Mouse (Mus musculus) intestine, embryonic 16.5 days (tissue): ENCODE measurements around the gene Mettl6. TPM values are rescaled to one million over a fixed set of nuclear protein-coding genes. Genes with fewer than 3 reads are reported as not detected.

Experiments
- ATAC-seq: fragments of 200-750 bp; cut with Nextera tagmentation; 2 replicates; pipeline ENCODE4 v1.8.0; 2017; ENCODE audit warnings: moderate TSS enrichment, moderate library complexity
- H3K27ac ChIP-seq: fragments of 300-500 bp; sonication (generic); 2 replicates; pipeline ENCODE4 v1.5.1; 2014; ENCODE audit warnings: mild to moderate bottlenecking, low read length
- H3K27me3 ChIP-seq: fragments of 300-500 bp; sonication (generic); replicated peaks from 2 replicates; pipeline ENCODE4 v1.6.1; 2014; ENCODE audit warnings: low read length, control low read depth, mixed read lengths; ENCODE audit not compliant: control insufficient read depth, insufficient read depth
- H3K36me3 ChIP-seq: fragments of 300-500 bp; sonication (generic); 2 replicates; pipeline ENCODE4 v1.6.1; 2014; ENCODE audit warnings: low read length, control low read depth; ENCODE audit not compliant: control insufficient read depth, insufficient read depth
- H3K4me1 ChIP-seq: fragments of 300-500 bp; sonication (generic); 2 replicates; pipeline ENCODE4 v1.6.1; 2014; ENCODE audit warnings: low read length, control low read depth, mixed read lengths; ENCODE audit not compliant: control insufficient read depth, insufficient read depth
- H3K4me2 ChIP-seq: fragments of 300-500 bp; sonication (generic); 2 replicates; pipeline ENCODE4 v1.6.1; 2014; ENCODE audit warnings: low read depth, low read length, control low read depth
- H3K4me3 ChIP-seq: fragments of 300-500 bp; sonication (generic); 2 replicates; pipeline ENCODE4 v1.5.1; 2014; ENCODE audit warnings: mild to moderate bottlenecking, low read length
- H3K9ac ChIP-seq: fragments of 300-500 bp; sonication (generic); 2 replicates; pipeline ENCODE4 v1.6.1; 2014; ENCODE audit warnings: low read depth, low read length
- H3K9me3 ChIP-seq: fragments of 300-500 bp; sonication (generic); 2 replicates; pipeline ENCODE4 v1.6.1; 2016; ENCODE audit warnings: low read length, control low read depth; ENCODE audit not compliant: control insufficient read depth
- WGBS: fragments of 180-500 bp; shearing (Covaris S2); extraction: QIAGEN DNeasy Blood & Tissue Kit; methylation state at CpG from one replicate; pipeline ENCODE4 v1.1.7; 2014; 5-methylcytosine and 5-hydroxymethylcytosine counted together
- polyA plus RNA-seq: library from polyadenylated mRNA; unstranded; fragments of >200 nt; fragmentation: Nextera tagmentation; extraction: Ambion mirVana; gene quantifications from 2 replicates; pipeline ENCODE4 v1.2.1, GENCODE M21; 2015

Gene Mettl6
- polyA plus RNA-seq, 1 experiment from 2014 or later = 44.6 TPM

- 7% methylated on average over 49 of the region's 49 CpGs for WGBS
- H3K4me3 ChIP-seq = peak within 1 kb of the TSS; percentile 87
Observed at GRCm38 (mm10) chr14:31435930-31436693, 58.7 kb downstream of the Mettl6 start, which contains the start of gene Sh3bp5. Sh3bp5 (minus strand) TSS chr14:31436078.

GRCm38 (mm10) chr14:31435018-31435915 is 59.6 kb downstream of the Mettl6 start:
- Histone ChIP-seq H3K4me1 (peaks cover 23% of the 10 kb centered on the region; the same call in 1 of the 2 replicates), H3K27ac (peak overlapping the region; percentile 59), H3K9me3 (no peaks in the 10 kb centered on the region), H3K27me3 (no peaks in the 10 kb centered on the region), H3K4me2 (peak overlapping the region; percentile 98), H3K36me3 (no peaks in the 10 kb centered on the region), H3K9ac (peak overlapping the region; percentile 88), H3K4me3 (peak overlapping the region; percentile 87)
- WGBS = 1% methylated on average over 53 of the region's 53 CpGs
- ATAC-seq = peak; percentile 64

More at GRCm38 (mm10) chr14:31435930-31436693, 58.7 kb downstream of the Mettl6 start, which contains the start of gene Sh3bp5:
- Histone ChIP-seq H3K4me1 (peaks cover 23% of the 10 kb centered on the region; the same call in 1 of the 2 replicates), H3K27me3 (no peaks in the 10 kb centered on the region), H3K36me3 (no peaks in the 10 kb centered on the region), H3K9ac (peak within 1 kb of the TSS; percentile 88), H3K9me3 (no peaks in the 10 kb centered on the region), H3K4me2 (peak within 1 kb of the TSS; percentile 98), H3K27ac (peak within 1 kb of the TSS; percentile 59)
- ATAC-seq = peak; percentile 96

- H3K27ac ChIP-seq = no peak overlapping the region
- H3K36me3 ChIP-seq = no peaks in the 10 kb centered on the region
- no peaks in the 10 kb centered on the region for H3K27me3 ChIP-seq
- H3K4me2 ChIP-seq = peak overlapping the region; percentile 38; the same call in 1 of the 2 replicates
- whole genome bisulfite sequencing = 55% methylated on average over 5 of the region's 5 CpGs
- no peak overlapping the region for H3K4me3 ChIP-seq
- H3K4me1 ChIP-seq = peaks cover 23% of the 10 kb centered on the region; the same call in 1 of the 2 replicates
- no peak for ATAC-seq
- no peaks in the 10 kb centered on the region for H3K9me3 ChIP-seq
- no peak overlapping the region for H3K9ac ChIP-seq
Observed at GRCm38 (mm10) chr14:31434426-31434825, 60.4 kb downstream of the Mettl6 start.

GRCm38 (mm10) chr14:31433851-31434360 is 60.9 kb downstream of the Mettl6 start:
- H3K4me3 ChIP-seq = no peak overlapping the region
- peak overlapping the region; percentile 60 for H3K27ac ChIP-seq
- H3K4me2 ChIP-seq = peak overlapping the region; percentile 38
- H3K4me1 ChIP-seq = peaks cover 26% of the 10 kb centered on the region
- H3K27me3 ChIP-seq = no peaks in the 10 kb centered on the region
- no peak for ATAC-seq
- H3K9ac ChIP-seq = no peak overlapping the region
- no peaks in the 10 kb centered on the region for H3K9me3 ChIP-seq
- H3K36me3 ChIP-seq = no peaks in the 10 kb centered on the region
- 27% methylated on average over 7 of the region's 7 CpGs for WGBS

GRCm38 (mm10) chr14:31433126-31433525 is 61.7 kb downstream of the Mettl6 start:
- no peak overlapping the region for H3K4me2 ChIP-seq
- no peaks in the 10 kb centered on the region for H3K27me3 ChIP-seq
- H3K4me1 ChIP-seq = peaks cover 33% of the 10 kb centered on the region
- H3K9me3 ChIP-seq = no peaks in the 10 kb centered on the region
- no peak overlapping the region for H3K4me3 ChIP-seq
- peak overlapping the region; percentile 60; the same call in 1 of the 2 replicates for H3K27ac ChIP-seq
- ATAC-seq = no peak
- 60% methylated on average over 5 of the region's 5 CpGs for WGBS
- no peaks in the 10 kb centered on the region for H3K36me3 ChIP-seq
- H3K9ac ChIP-seq = no peak overlapping the region

GRCm38 (mm10) chr14:31432424-31432823 is 62.4 kb downstream of the Mettl6 start:
- Histone ChIP-seq H3K4me1 (peaks cover 39% of the 10 kb centered on the region), H3K9me3 (no peaks in the 10 kb centered on the region), H3K4me3 (no peak overlapping the region), H3K27ac (no peak overlapping the region), H3K27me3 (no peaks in the 10 kb centered on the region), H3K9ac (no peak overlapping the region), H3K36me3 (no peaks in the 10 kb centered on the region), H3K4me2 (0 out of 2 replicates have a peak overlapping the region, but pooled peaks have one; percentile 2)
- 27% methylated on average over 4 of the region's 4 CpGs for WGBS
- ATAC-seq = no peak

GRCm38 (mm10) chr14:31431789-31432330 is 63.0 kb downstream of the Mettl6 start:
- ATAC-seq = no peak
- no peak overlapping the region for H3K4me2 ChIP-seq

GRCm38 (mm10) chr14:31429004-31429395 is 65.8 kb downstream of the Mettl6 start:
- no peak overlapping the region for H3K4me3 ChIP-seq
- H3K4me2 ChIP-seq = peak overlapping the region; percentile 19; the same call in 1 of the 2 replicates
- H3K9ac ChIP-seq = no peak overlapping the region
- no peaks in the 10 kb centered on the region for H3K36me3 ChIP-seq
- H3K4me1 ChIP-seq = peaks cover 34% of the 10 kb centered on the region
- peak; percentile 78 for ATAC-seq
- no peaks in the 10 kb centered on the region for H3K9me3 ChIP-seq
- H3K27me3 ChIP-seq = no peaks in the 10 kb centered on the region
- 25% methylated on average over 5 of the region's 5 CpGs for WGBS
- peak overlapping the region; percentile 50 for H3K27ac ChIP-seq

More at GRCm38 (mm10) chr14:31431789-31432330, 63.0 kb downstream of the Mettl6 start:
- peaks cover 39% of the 10 kb centered on the region for H3K4me1 ChIP-seq
- H3K36me3 ChIP-seq = no peaks in the 10 kb centered on the region
- no peak overlapping the region for H3K27ac ChIP-seq
- no peak overlapping the region for H3K4me3 ChIP-seq
- WGBS = 76% methylated on average over 3 of the region's 3 CpGs
- no peaks in the 10 kb centered on the region for H3K27me3 ChIP-seq
- no peak overlapping the region for H3K9ac ChIP-seq
- no peaks in the 10 kb centered on the region for H3K9me3 ChIP-seq
